Comparison of ENCODE assay signal across 11 mouse cellular contexts in the genomic region with DNA sequence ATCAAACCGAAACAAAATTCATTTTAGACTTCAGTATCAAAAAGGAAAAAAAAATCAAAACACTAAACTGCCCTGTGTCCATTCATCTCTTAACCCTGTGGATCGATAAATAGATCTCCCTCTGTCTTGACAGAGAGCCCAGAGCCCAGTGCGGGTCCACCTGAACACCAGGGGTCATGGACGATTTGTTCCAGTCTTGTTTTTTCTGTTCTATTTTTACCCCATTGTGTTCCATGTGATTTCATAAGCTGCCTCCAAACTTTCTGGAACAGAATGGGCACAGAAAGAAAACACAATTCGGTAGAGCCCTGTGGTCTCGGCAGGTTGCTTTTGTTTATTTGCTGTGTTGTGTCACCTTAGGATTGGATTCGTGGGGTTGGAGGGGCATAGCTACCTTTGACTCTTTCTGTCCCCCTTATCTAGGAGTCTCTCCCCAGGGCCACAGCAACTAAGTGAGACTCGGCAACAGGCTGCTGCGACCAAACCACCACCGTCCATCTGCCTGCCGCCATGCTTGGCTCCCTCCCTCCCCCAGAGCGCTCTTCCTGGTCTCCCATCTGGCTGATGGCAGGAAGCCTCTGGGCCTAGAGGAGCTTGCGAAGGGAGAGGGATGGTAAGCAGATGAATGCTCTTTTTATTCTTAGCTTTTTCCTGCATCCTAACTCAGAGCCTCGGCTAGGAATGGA. TPM values are rescaled to one million over a fixed set of nuclear protein-coding genes. Genes with fewer than 3 reads are reported as not detected.
DNase-seq lines count a peak whose midpoint lies in the region; ATAC-seq and TF ChIP-seq lines count a peak whose summit lies in the region.
"Had no signal": no experiment of that assay in that cellular context is flagged by ENCODE, and none has a peak within 500 bp of the region (broad histone marks: within the 10 kb centered on the region; RNA-seq: fewer than 3 reads in every experiment).

No protein-coding gene starts in this region.

- peaks cover 18% of the 10 kb centered on the region for H3K36me3 ChIP-seq in forebrain, embryonic 14.5 days (ENCODE audit: control insufficient read depth, insufficient read depth, low read length)
- H3K36me3 ChIP-seq in forebrain, embryonic 11.5 days (ENCODE audit: control insufficient read depth, insufficient read depth, low read length) = peaks cover 7% of the 10 kb centered on the region; the same call in 1 of the 2 replicates
- H3K36me3 ChIP-seq in kidney, adult 2 months (ENCODE audit: control insufficient read depth, insufficient read depth, low read length) = no peaks in the 10 kb centered on the region

- 72% methylated on average over 14 of the region's 14 CpGs for WGBS in forebrain, embryonic 14.5 days
- WGBS in forebrain, embryonic 11.5 days = 82% methylated on average over 14 of the region's 14 CpGs
- 55% methylated on average over 14 of the region's 14 CpGs for WGBS in kidney, adult 2 months
- 74% methylated on average over 14 of the region's 14 CpGs for WGBS in olfactory bulb, adult 2 months

- H3K4me3 ChIP-seq in forebrain, embryonic 14.5 days (ENCODE audit: low read depth, low read length) = no peak overlapping the region
- no peak overlapping the region for H3K4me3 ChIP-seq in forebrain, embryonic 11.5 days (ENCODE audit: low read depth, low read length)
- H3K4me3 ChIP-seq in kidney, adult 2 months (ENCODE audit: insufficient read depth, low read depth, low read length) = no peak overlapping the region; the same call in 1 of the 2 replicates
- H3K4me3 ChIP-seq in olfactory bulb, adult 2 months (ENCODE audit: insufficient read depth, low read depth, low read length) = no peak overlapping the region

- no peak overlapping the region for H3K27ac ChIP-seq in forebrain, embryonic 14.5 days (ENCODE audit: low read depth, low read length)
- no peak overlapping the region for H3K27ac ChIP-seq in forebrain, embryonic 11.5 days (ENCODE audit: low read depth, low read length)
- peak overlapping the region; percentile 50 for H3K27ac ChIP-seq in kidney, adult 2 months (ENCODE audit: insufficient read depth, low read depth, low read length)
- H3K27ac ChIP-seq in olfactory bulb, adult 2 months (ENCODE audit: insufficient read depth, low read depth, low read length) = peak overlapping the region; percentile 43; the same call in 1 of the 2 replicates
- H3K27ac ChIP-seq: liver, embryonic 14.5 days had no signal

- H3K27me3 ChIP-seq in forebrain, embryonic 14.5 days (replicated peaks; ENCODE audit: control insufficient read depth, insufficient read depth, low read length) = no peaks in the 10 kb centered on the region
- H3K27me3 ChIP-seq in forebrain, embryonic 11.5 days (ENCODE audit: control insufficient read depth, insufficient read depth, low read length) = no peaks in the 10 kb centered on the region
- no peaks in the 10 kb centered on the region for H3K27me3 ChIP-seq in kidney, adult 2 months (replicated peaks; ENCODE audit: control insufficient read depth, insufficient read depth, low read length)

- DNase-seq in forebrain, embryonic 14.5 days (ENCODE audit: low spot score) = peak; percentile 34
- no peak for DNase-seq in forebrain, embryonic 11.5 days (ENCODE audit: low spot score)
- no peak for DNase-seq in kidney, adult 2 months
- no peak for DNase-seq in kidney, adult 11 months
- peak; percentile 21 for DNase-seq in right cerebral cortex, postnatal 25 days
- no peak for DNase-seq in right cerebral cortex, postnatal 36 days (ENCODE audit: low spot score in 2 of 2)
- no peak for DNase-seq in thymus, postnatal 36 days
- DNase-seq: kidney, postnatal 36 days had no signal

- ATAC-seq in forebrain, embryonic 14.5 days = peak; percentile 9; the same call in 1 of the 2 replicates
- ATAC-seq in forebrain, embryonic 11.5 days (replicated peaks; ENCODE audit: low FRiP score) = no peak

- H3K9me3 ChIP-seq in forebrain, embryonic 14.5 days (replicated peaks; ENCODE audit: control insufficient read depth, low read length) = no peaks in the 10 kb centered on the region
- no peaks in the 10 kb centered on the region for H3K9me3 ChIP-seq in forebrain, embryonic 11.5 days (ENCODE audit: control insufficient read depth, low read length)

- no peak for TF ChIP-seq POLR2A in kidney, adult 2 months (IDR thresholded peaks at IDR 0.05; ENCODE audit: low read depth, low read length)
- TF ChIP-seq POLR2A in olfactory bulb, adult 2 months (IDR thresholded peaks at IDR 0.05; ENCODE audit: insufficient read depth, low read depth, low read length) = no peak

- no peak overlapping the region for H3K9ac ChIP-seq in forebrain, embryonic 14.5 days (ENCODE audit: low read length)
- H3K9ac ChIP-seq in forebrain, embryonic 11.5 days (ENCODE audit: low read length) = no peak overlapping the region
- H3K9ac ChIP-seq: liver, embryonic 14.5 days had no signal

- H3K4me2 ChIP-seq in forebrain, embryonic 14.5 days (ENCODE audit: low read length) = no peak overlapping the region
- no peak overlapping the region for H3K4me2 ChIP-seq in forebrain, embryonic 11.5 days (ENCODE audit: low read depth, low read length, severe bottlenecking)

- H3K4me1 ChIP-seq in forebrain, embryonic 14.5 days (ENCODE audit: control insufficient read depth, insufficient read depth, low read length) = peaks cover 12% of the 10 kb centered on the region
- H3K4me1 ChIP-seq in forebrain, embryonic 11.5 days (replicated peaks; ENCODE audit: control insufficient read depth, insufficient read depth, low read length) = peaks cover 9% of the 10 kb centered on the region
- peaks cover 11% of the 10 kb centered on the region; the same call in 1 of the 2 replicates for H3K4me1 ChIP-seq in kidney, adult 2 months (ENCODE audit: control insufficient read depth, insufficient read depth, low read length)
- peaks cover 20% of the 10 kb centered on the region for H3K4me1 ChIP-seq in olfactory bulb, adult 2 months (ENCODE audit: control insufficient read depth, insufficient read depth, low read length)

- TF ChIP-seq CTCF in kidney, adult 2 months (conservative IDR thresholded peaks at IDR 0.05; ENCODE audit: insufficient read depth, insufficient read length, low read depth, low read length) = no peak
- TF ChIP-seq CTCF in olfactory bulb, adult 2 months (IDR thresholded peaks at IDR 0.05; ENCODE audit: insufficient read depth, low read depth, low read length) = no peak

RNA-seq across cellular contexts. Expression of gene Cpsf4l, which starts 12.7 kb away (rescaled TPM):
- not detected in 2 replicates for polyA plus RNA-seq in forebrain, embryonic 14.5 days (2014; fragmentation: Nextera tagmentation; extraction: Ambion mirVana)
- polyA plus RNA-seq in forebrain, embryonic 11.5 days (2014; fragmentation: Nextera tagmentation; extraction: Ambion mirVana) = 0.33 and 0.47 TPM in 2 replicates
- polyA plus RNA-seq in kidney, adult 2 months (2012; rRNA removed) = 8.9 and 9.0 TPM in 2 replicates
- polyA plus RNA-seq in olfactory bulb, adult 2 months (2012; ENCODE audit: insufficient read depth, insufficient read length, low replicate concordance, missing spikeins) = not detected in 2 replicates
- polyA plus RNA-seq: C2C12 had no signal

RNA-seq across cellular contexts. Expression of gene Cdc42ep4, which starts 29.1 kb away (rescaled TPM):
- 52.4 and 61.5 TPM in 2 replicates for polyA plus RNA-seq in forebrain, embryonic 14.5 days (2014; fragmentation: Nextera tagmentation; extraction: Ambion mirVana)
- 78.5 and 88.6 TPM in 2 replicates for polyA plus RNA-seq in forebrain, embryonic 11.5 days (2014; fragmentation: Nextera tagmentation; extraction: Ambion mirVana)
- 18.0 and 18.2 TPM in 2 replicates for polyA plus RNA-seq in kidney, adult 2 months (2012; rRNA removed)
- not detected in 2 replicates for polyA plus RNA-seq in olfactory bulb, adult 2 months (2012; ENCODE audit: insufficient read depth, insufficient read length, low replicate concordance, missing spikeins)

RNA-seq across cellular contexts. Expression of gene D11Wsu47e, which starts 38.3 kb away (rescaled TPM):
- polyA plus RNA-seq in forebrain, embryonic 14.5 days (2014; fragmentation: Nextera tagmentation; extraction: Ambion mirVana) = 27.0 and 28.4 TPM in 2 replicates
- polyA plus RNA-seq in forebrain, embryonic 11.5 days (2014; fragmentation: Nextera tagmentation; extraction: Ambion mirVana) = 26.5 and 27.4 TPM in 2 replicates
- polyA plus RNA-seq in kidney, adult 2 months (2012; rRNA removed) = 7.6 and 7.8 TPM in 2 replicates
- polyA plus RNA-seq in olfactory bulb, adult 2 months (2012; ENCODE audit: insufficient read depth, insufficient read length, low replicate concordance, missing spikeins) = not detected in 2 replicates

RNA-seq across cellular contexts. Expression of gene Fam104a, which starts 38.6 kb away (rescaled TPM):
- polyA plus RNA-seq in forebrain, embryonic 14.5 days (2014; fragmentation: Nextera tagmentation; extraction: Ambion mirVana) = 53.2 and 53.7 TPM in 2 replicates
- 57.4 and 60.3 TPM in 2 replicates for polyA plus RNA-seq in forebrain, embryonic 11.5 days (2014; fragmentation: Nextera tagmentation; extraction: Ambion mirVana)
- polyA plus RNA-seq in kidney, adult 2 months (2012; rRNA removed) = 24.6 and 25.8 TPM in 2 replicates
- not detected in 2 replicates for polyA plus RNA-seq in olfactory bulb, adult 2 months (2012; ENCODE audit: insufficient read depth, insufficient read length, low replicate concordance, missing spikeins)

Comparison
In these comparisons a context has a peak if more than half of its experiments do, and no peak if none do; other contexts are left out.
1. DNase-seq: peak in forebrain, embryonic 14.5 days (single experiment) and right cerebral cortex, postnatal 25 days (single experiment); none in forebrain, embryonic 11.5 days (single experiment), kidney, adult 2 months (single experiment), kidney, adult 11 months (single experiment), right cerebral cortex, postnatal 36 days (0 of 2) and thymus, postnatal 36 days (0 of 2).
2. H3K27ac ChIP-seq: peak in kidney, adult 2 months (single experiment) and olfactory bulb, adult 2 months (single experiment); none in forebrain, embryonic 14.5 days (single experiment) and forebrain, embryonic 11.5 days (single experiment).